Mouse (Mus musculus) MEL (cell line): ENCODE data around the gene Pik3ca.

Source experiments
- BHLHE40 ChIP-seq: IDR thresholded peaks from 2 replicates; pipeline ENCODE4 v1.6.1; 2012; ENCODE audit warnings: low read depth, mild to moderate bottlenecking, inconsistent platforms, low read length, improper control_type of control experiment, borderline replicate concordance
- CTCF ChIP-seq, 3 experiments: IDR thresholded peaks in 2 of 3; conservative IDR thresholded peaks in 1 of 3; 2 replicates each; pipeline ENCODE4 v1.5.1; 2011 to 2012; ENCODE audit warnings: low read length in 3 of 3, low read depth in 2 of 3, mild to moderate bottlenecking in 2 of 3, improper control_type of control experiment in 1 of 3, inconsistent platforms in 1 of 3, mixed read lengths in 1 of 3, moderate library complexity in 1 of 3; ENCODE audit not compliant: control insufficient read depth in 1 of 3, insufficient read depth in 1 of 3, poor library complexity in 1 of 3, severe bottlenecking in 1 of 3
- EP300 ChIP-seq, 2 experiments: IDR thresholded peaks; 2 replicates each; pipeline ENCODE4 v1.6.1; 2011; ENCODE audit warnings: improper control_type of control experiment in 2 of 2, low read length in 2 of 2, low read depth in 1 of 2, mild to moderate bottlenecking in 1 of 2
- GABPA ChIP-seq: IDR thresholded peaks from 2 replicates; pipeline ENCODE4 v1.6.1; 2012; ENCODE audit warnings: low read depth, mild to moderate bottlenecking, inconsistent platforms, low read length, improper control_type of control experiment, moderate library complexity
- GATA1 ChIP-seq: IDR thresholded peaks from 2 replicates; pipeline ENCODE4 v1.6.1; 2011; ENCODE audit warnings: low read depth, low read length, improper control_type of control experiment
- MEF2A ChIP-seq: IDR thresholded peaks from 2 replicates; pipeline ENCODE4 v1.6.1; 2014; ENCODE audit warnings: low read depth, mild to moderate bottlenecking, inconsistent platforms, low read length, improper control_type of control experiment; ENCODE audit not compliant: poor library complexity, insufficient replicate concordance, severe bottlenecking; ENCODE audit errors: extremely low read depth
- RAD21 ChIP-seq: IDR thresholded peaks from 2 replicates; pipeline ENCODE4 v1.6.1; 2011; ENCODE audit warnings: mild to moderate bottlenecking, low read depth, low read length, improper control_type of control experiment
- TCF12 ChIP-seq: IDR thresholded peaks from 2 replicates; pipeline ENCODE4 v1.6.1; 2014; ENCODE audit warnings: low read depth, mild to moderate bottlenecking, inconsistent platforms, low read length, improper control_type of control experiment, moderate library complexity
- USF2 ChIP-seq, 2 experiments: IDR thresholded peaks; 2 replicates each; pipeline ENCODE4 v1.6.1; 2011 to 2012; ENCODE audit warnings: improper control_type of control experiment in 2 of 2, low read length in 2 of 2, borderline replicate concordance in 1 of 2, inconsistent platforms in 1 of 2, low read depth in 1 of 2, mild to moderate bottlenecking in 1 of 2; ENCODE audit not compliant: insufficient read depth in 1 of 2

GRCm38 (mm10) chr3:32372470-32372869 is 25.0 kb upstream of the Pik3ca start:
- TF ChIP-seq EP300 (IDR thresholded peaks at IDR 0.05; ENCODE audit: low read depth in 1 of 2, low read length in 2 of 2), result no peak
- TF ChIP-seq RAD21, result no peak
- TF ChIP-seq BHLHE40, result no peak
- TF ChIP-seq MEF2A, result no peak
- no peak for TF ChIP-seq USF2 (IDR thresholded peaks at IDR 0.05; ENCODE audit: borderline replicate concordance in 1 of 2, insufficient read depth in 1 of 2, low read depth in 1 of 2, low read length in 2 of 2)
- TF ChIP-seq GATA1, result no peak
- TF ChIP-seq CTCF (IDR thresholded peaks at IDR 0.05 in 2 of 3, conservative IDR thresholded peaks at IDR 0.05 in 1 of 3; ENCODE audit: control insufficient read depth in 1 of 3, insufficient read depth in 1 of 3, low read depth in 2 of 3, low read length in 3 of 3, poor library complexity in 1 of 3, severe bottlenecking in 1 of 3), result no peak
- TF ChIP-seq GABPA, result no peak
- no peak for TF ChIP-seq TCF12
